Mouse (Mus musculus): ENCODE results near the gene Zfp366. TPM values are rescaled to one million over a fixed set of nuclear protein-coding genes. Genes with fewer than 3 reads are reported as not detected.

Zfp366 gene
- total and polyA plus RNA-seq, 3 experiments: not detected

DNA sequence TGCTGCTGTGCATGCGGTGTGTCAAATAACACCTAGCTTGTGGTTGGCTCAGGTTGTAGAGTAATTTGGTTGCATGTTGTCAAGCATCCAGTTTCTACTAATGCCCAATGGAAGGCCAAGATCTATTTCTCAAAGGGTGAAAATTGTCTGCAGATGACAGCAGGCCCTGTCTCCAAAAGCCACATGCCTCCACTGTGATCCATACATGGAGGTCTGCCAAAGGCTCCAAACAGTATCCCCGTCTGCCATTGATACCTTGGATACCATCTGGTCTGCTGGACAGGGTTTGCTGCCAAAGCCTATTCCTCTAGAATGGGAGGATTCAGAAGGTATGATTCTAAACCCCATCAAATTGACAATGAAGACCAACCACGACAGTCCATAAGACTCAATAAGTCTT, 74.1 kb downstream of the Zfp366 start:
- Histone ChIP-seq H3K4me1 (ENCODE audit: control insufficient read depth in 1 of 2, insufficient read depth in 2 of 2) (peaks cover 16 to 18% of the 10 kb centered on the region in 2 experiments), H3K9ac (ENCODE audit: insufficient read depth, low read depth) (no peak overlapping the region), H3K79me2 (replicated peaks; ENCODE audit: control insufficient read depth, extremely low read depth, insufficient read depth, poor library complexity, severe bottlenecking) (no peaks in the 10 kb centered on the region), H3K9me3 (replicated peaks; ENCODE audit: low read length) (no peaks in the 10 kb centered on the region), H3K4me3 (replicated peaks in 1 of 3; ENCODE audit: low read depth in 2 of 3, low read length in 2 of 3, poor library complexity in 1 of 3) (no peak overlapping the region), H3K27ac (ENCODE audit: insufficient read depth, low read depth) (no peak overlapping the region), H3K4me2 (ENCODE audit: insufficient read depth, low read depth, poor library complexity, severe bottlenecking) (no peak overlapping the region), H3K36me3 (replicated peaks in 1 of 2; ENCODE audit: control insufficient read depth in 1 of 2, insufficient read depth in 1 of 2, low read length in 1 of 2) (no peaks in the 10 kb centered on the region), H3K27me3 (replicated peaks) (peaks cover 35% of the 10 kb centered on the region)
- TF ChIP-seq POLR2A (IDR thresholded peaks at IDR 0.05; ENCODE audit: low read depth, low read length): no peak
- TF ChIP-seq MAX (IDR thresholded peaks at IDR 0.05; ENCODE audit: low read length): no peak
- no peak for TF ChIP-seq MYC (IDR thresholded peaks at IDR 0.05; ENCODE audit: low read depth, low read length)
- TF ChIP-seq NELFE (IDR thresholded peaks at IDR 0.05; ENCODE audit: low read depth, low read length): no peak
- TF ChIP-seq GABPA (IDR thresholded peaks at IDR 0.05; ENCODE audit: insufficient replicate concordance, low read depth, low read length): no peak
- no peak for TF ChIP-seq MXI1 (IDR thresholded peaks at IDR 0.05; ENCODE audit: low read depth, low read length)
- no peak for TF ChIP-seq CHD1 (IDR thresholded peaks at IDR 0.05; ENCODE audit: low read depth, low read length)
- no peak for TF ChIP-seq IRF4 (IDR thresholded peaks at IDR 0.05; ENCODE audit: low read depth, low read length)
- no peak for TF ChIP-seq ZKSCAN1 (IDR thresholded peaks at IDR 0.05; ENCODE audit: borderline replicate concordance, low read depth, low read length)
- no peak for TF ChIP-seq ELF1 (IDR thresholded peaks at IDR 0.05; ENCODE audit: low read depth, low read length)
- TF ChIP-seq USF1 (IDR thresholded peaks at IDR 0.05; ENCODE audit: low read depth, low read length): no peak
- TF ChIP-seq POLR2AphosphoS2 (IDR thresholded peaks at IDR 0.05; ENCODE audit: low read depth, low read length): no peak
- TF ChIP-seq RAD21 (IDR thresholded peaks at IDR 0.05; ENCODE audit: low read depth, low read length): no peak
- no peak for TF ChIP-seq ETS1 (conservative IDR thresholded peaks at IDR 0.05; ENCODE audit: low read depth, low read length)
- no peak for DNase-seq (ENCODE audit: extremely low read depth)
- in situ Hi-C loops (cut with MboI; ENCODE audit: low pct_ligation_motif_present, low pct_unique_long_range_greater_than_20kb, low sequenced_read_pairs): no loop called here
- dilution Hi-C loops (cut with MboI; ENCODE audit: extremely low pct_ligation_motif_present, extremely low pct_unique_long_range_greater_than_20kb, low sequenced_read_pairs): no loop called here

DNA sequence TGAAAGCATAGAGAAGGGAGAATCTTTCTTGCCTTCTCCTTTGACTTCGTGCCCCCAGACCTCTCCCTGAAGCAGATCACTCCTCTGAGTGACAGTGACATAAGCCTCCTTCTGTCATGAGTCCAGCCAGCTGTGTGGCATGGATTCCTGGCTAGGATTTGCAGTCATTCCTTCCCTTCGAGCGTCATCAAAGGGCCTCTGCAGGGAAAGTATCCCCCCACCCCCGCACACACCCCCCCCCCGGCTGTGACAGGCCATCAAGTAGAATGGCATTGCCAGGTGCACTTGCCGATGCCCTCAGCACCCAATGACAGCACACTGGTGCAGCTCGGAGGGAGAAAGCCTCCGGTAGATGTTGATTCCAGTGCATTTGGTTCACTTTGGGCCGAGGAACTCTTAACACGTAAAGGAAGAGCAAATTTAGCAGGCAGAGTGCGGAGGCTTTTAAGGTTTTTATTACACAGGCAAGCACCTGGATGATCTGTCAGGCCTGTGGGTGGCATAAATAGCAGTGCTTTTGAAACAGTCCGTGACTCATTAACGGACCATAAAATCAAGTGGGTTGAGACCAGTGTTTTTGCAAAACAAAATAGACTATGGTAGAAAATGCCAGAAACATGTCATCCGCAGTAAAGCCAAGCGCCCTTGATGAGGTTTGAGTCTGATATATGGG, 75.0 kb downstream of the Zfp366 start:
- H3K27ac ChIP-seq (ENCODE audit: insufficient read depth, low read depth): no peak overlapping the region

More for the DNA sequence above, 75.0 kb downstream of the Zfp366 start:
- Histone ChIP-seq H3K4me3 (replicated peaks in 1 of 3; ENCODE audit: low read depth in 2 of 3, low read length in 2 of 3, poor library complexity in 1 of 3) (no peak overlapping the region), H3K4me2 (ENCODE audit: insufficient read depth, low read depth, poor library complexity, severe bottlenecking) (peak overlapping the region; percentile 47; the same call in 1 of the 2 replicates), H3K27me3 (replicated peaks) (peaks cover 38% of the 10 kb centered on the region), H3K79me2 (replicated peaks; ENCODE audit: control insufficient read depth, extremely low read depth, insufficient read depth, poor library complexity, severe bottlenecking) (no peaks in the 10 kb centered on the region), H3K9ac (ENCODE audit: insufficient read depth, low read depth) (no peak overlapping the region), H3K36me3 (replicated peaks in 1 of 2; ENCODE audit: control insufficient read depth in 1 of 2, insufficient read depth in 1 of 2, low read length in 1 of 2) (no peaks in the 10 kb centered on the region), H3K9me3 (replicated peaks; ENCODE audit: low read length) (no peaks in the 10 kb centered on the region), H3K4me1 (ENCODE audit: control insufficient read depth in 1 of 2, insufficient read depth in 2 of 2) (peaks cover 16 to 18% of the 10 kb centered on the region in 2 experiments)
- in situ Hi-C loops (cut with MboI; ENCODE audit: low pct_ligation_motif_present, low pct_unique_long_range_greater_than_20kb, low sequenced_read_pairs) (no loop called here), dilution Hi-C loops (cut with MboI; ENCODE audit: extremely low pct_ligation_motif_present, extremely low pct_unique_long_range_greater_than_20kb, low sequenced_read_pairs) (no loop called here)
- no peak for TF ChIP-seq MAX (IDR thresholded peaks at IDR 0.05; ENCODE audit: low read length)
- peak; percentile 10; the same call in 1 of the 2 replicates for TF ChIP-seq ETS1 (conservative IDR thresholded peaks at IDR 0.05; ENCODE audit: low read depth, low read length)
- TF ChIP-seq RAD21 (IDR thresholded peaks at IDR 0.05; ENCODE audit: low read depth, low read length): no peak
- TF ChIP-seq E2F4 (IDR thresholded peaks at IDR 0.05; ENCODE audit: insufficient replicate concordance, low read depth, low read length): no peak
- no peak for TF ChIP-seq SMC3 (IDR thresholded peaks at IDR 0.05; ENCODE audit: low read depth, low read length)
- 0 out of 2 replicates have a peak, but pooled peaks have one; percentile 6 for TF ChIP-seq BHLHE40 (IDR thresholded peaks at IDR 0.05; ENCODE audit: low read depth, low read length)
- peak; percentile 37; the same call in 1 of the 2 replicates for TF ChIP-seq MEF2A (IDR thresholded peaks at IDR 0.05; ENCODE audit: borderline replicate concordance, low read depth, low read length)
- no peak for TF ChIP-seq USF1 (IDR thresholded peaks at IDR 0.05; ENCODE audit: low read depth, low read length)
- no peak for TF ChIP-seq ZMIZ1 (IDR thresholded peaks at IDR 0.05; ENCODE audit: low read depth, low read length)
- TF ChIP-seq USF2 (conservative IDR thresholded peaks at IDR 0.05; ENCODE audit: low read depth, low read length): no peak
- TF ChIP-seq TCF12 (IDR thresholded peaks at IDR 0.05; ENCODE audit: low read depth, low read length): peak; percentile 54; the same call in 1 of the 2 replicates
- TF ChIP-seq POLR2A (IDR thresholded peaks at IDR 0.05; ENCODE audit: low read depth, low read length): no peak
- TF ChIP-seq EP300 (IDR thresholded peaks at IDR 0.05; ENCODE audit: low read length): peak; percentile 39
- TF ChIP-seq NELFE (IDR thresholded peaks at IDR 0.05; ENCODE audit: low read depth, low read length): no peak
- no peak for TF ChIP-seq CHD2 (IDR thresholded peaks at IDR 0.05; ENCODE audit: low read length)
- no peak for DNase-seq (ENCODE audit: extremely low read depth)
